Mouse (Mus musculus): ENCODE measurements around the gene Grasp. TPM values are rescaled to one million over a fixed set of nuclear protein-coding genes. Genes with fewer than 3 reads are reported as not detected.

The Grasp gene
- polyA plus RNA-seq, 1 experiment, result 7.1 TPM

DNA sequence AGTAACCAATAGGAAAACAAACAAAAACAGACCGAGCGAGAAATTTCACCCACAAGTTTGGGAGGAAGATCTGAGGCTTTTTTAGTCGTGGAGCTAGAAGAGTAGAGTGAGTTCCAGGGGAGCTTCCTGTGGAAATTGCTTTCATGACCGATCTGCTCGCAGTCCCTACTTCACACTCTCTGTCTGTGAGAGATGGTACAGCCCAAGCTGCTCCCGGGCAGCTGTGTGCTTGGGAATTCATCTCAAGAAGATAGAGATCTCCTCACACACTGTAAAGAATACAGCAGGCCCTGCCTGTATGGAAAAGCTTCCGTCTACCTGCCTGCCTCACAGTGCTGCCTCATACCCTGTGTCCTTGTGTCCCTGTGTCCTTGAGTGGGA is 31.7 kb upstream of the Grasp start:
- no peaks in the 10 kb centered on the region for H3K36me3 ChIP-seq (ENCODE audit: control insufficient read depth, insufficient read depth)
- no peaks in the 10 kb centered on the region for H3K79me2 ChIP-seq (ENCODE audit: control insufficient read depth, insufficient read depth)
- no peak overlapping the region for H3ac ChIP-seq (ENCODE audit: control insufficient read depth, insufficient read length, low read depth)
- TF ChIP-seq MYOG (IDR thresholded peaks at IDR 0.05; ENCODE audit: control insufficient read depth, extremely low read depth, insufficient read length) (no peak), MYOD1 (IDR thresholded peaks at IDR 0.05; ENCODE audit: control insufficient read depth, insufficient read length, low read depth) (no peak), CEBPB (IDR thresholded peaks at IDR 0.05; ENCODE audit: low read depth) (no peak), USF1 (IDR thresholded peaks at IDR 0.05; ENCODE audit: low read depth) (no peak), FOSL1 (IDR thresholded peaks at IDR 0.05; ENCODE audit: insufficient read depth, low read length, poor library complexity, severe bottlenecking) (no peak), MAX (IDR thresholded peaks at IDR 0.05) (no peak), CTCF (IDR thresholded peaks at IDR 0.05; ENCODE audit: control insufficient read depth, insufficient read depth, insufficient read length) (no peak)
- H3K79me3 ChIP-seq (ENCODE audit: low read depth), result no peaks in the 10 kb centered on the region
- H3K4me3 ChIP-seq (ENCODE audit: insufficient read depth, poor library complexity, severe bottlenecking), result no peak overlapping the region
- no peaks in the 10 kb centered on the region for H3K27me3 ChIP-seq (ENCODE audit: control insufficient read depth, insufficient read depth, insufficient read length)

DNA sequence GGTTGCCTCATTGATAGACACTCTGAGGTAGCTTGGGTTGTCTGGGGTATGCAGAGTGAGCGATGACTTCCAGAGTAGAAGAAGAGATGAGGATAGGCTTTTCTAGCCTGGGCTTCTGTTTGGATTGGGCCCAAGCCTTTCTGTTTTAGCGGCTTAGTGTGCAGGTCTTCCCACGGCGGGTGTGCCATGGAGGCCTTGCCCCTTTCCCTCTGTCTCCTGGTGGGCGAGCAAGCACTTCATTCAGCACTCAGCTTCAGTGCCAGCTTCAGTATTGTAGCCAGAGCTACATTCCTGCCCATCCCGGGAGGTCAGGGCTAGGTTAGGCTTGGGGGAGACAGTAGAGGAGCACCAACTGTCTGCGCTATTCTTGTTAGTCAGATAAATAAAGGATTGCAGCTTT is 31.3 kb upstream of the Grasp start:
- no peak overlapping the region for H3ac ChIP-seq (ENCODE audit: control insufficient read depth, insufficient read length, low read depth)
- no peaks in the 10 kb centered on the region for H3K79me3 ChIP-seq (ENCODE audit: low read depth)
- no peak overlapping the region for H3K4me3 ChIP-seq (ENCODE audit: insufficient read depth, poor library complexity, severe bottlenecking)
- H3K79me2 ChIP-seq (ENCODE audit: control insufficient read depth, insufficient read depth), result no peaks in the 10 kb centered on the region
- H3K27me3 ChIP-seq (ENCODE audit: control insufficient read depth, insufficient read depth, insufficient read length), result no peaks in the 10 kb centered on the region
- H3K36me3 ChIP-seq (ENCODE audit: control insufficient read depth, insufficient read depth), result no peaks in the 10 kb centered on the region
- TF ChIP-seq MYOG (IDR thresholded peaks at IDR 0.05; ENCODE audit: control insufficient read depth, extremely low read depth, insufficient read length) (no peak), CTCF (IDR thresholded peaks at IDR 0.05; ENCODE audit: control insufficient read depth, insufficient read depth, insufficient read length) (no peak), MAX (IDR thresholded peaks at IDR 0.05) (no peak), MYOD1 (IDR thresholded peaks at IDR 0.05; ENCODE audit: control insufficient read depth, insufficient read length, low read depth) (no peak), FOSL1 (IDR thresholded peaks at IDR 0.05; ENCODE audit: insufficient read depth, low read length, poor library complexity, severe bottlenecking) (no peak), USF1 (IDR thresholded peaks at IDR 0.05; ENCODE audit: low read depth) (no peak)

DNA sequence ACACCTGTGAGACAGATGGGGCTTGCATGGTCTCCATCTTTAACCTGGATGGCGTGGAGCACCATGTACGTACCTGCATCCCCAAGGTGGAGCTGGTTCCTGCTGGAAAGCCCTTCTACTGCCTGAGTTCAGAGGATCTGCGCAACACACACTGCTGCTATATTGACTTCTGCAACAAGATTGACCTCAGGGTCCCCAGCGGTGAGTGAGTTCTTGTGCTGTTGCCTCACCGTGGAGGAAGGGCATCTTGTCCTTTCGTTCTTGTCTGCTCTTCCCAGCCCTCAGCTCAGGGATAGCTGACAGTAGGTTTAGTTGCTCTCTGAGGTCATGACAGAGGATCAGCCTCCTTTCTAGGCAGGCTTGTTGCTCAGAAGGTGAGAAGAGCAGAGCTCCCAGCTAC is 30.0 kb upstream of the Grasp start:
- no peaks in the 10 kb centered on the region for H3K79me2 ChIP-seq (ENCODE audit: control insufficient read depth, insufficient read depth)
- no peak overlapping the region for H3K4me3 ChIP-seq (ENCODE audit: insufficient read depth, poor library complexity, severe bottlenecking)
- no peaks in the 10 kb centered on the region for H3K79me3 ChIP-seq (ENCODE audit: low read depth)
- H3ac ChIP-seq (ENCODE audit: control insufficient read depth, insufficient read length, low read depth), result no peak overlapping the region
- no peaks in the 10 kb centered on the region for H3K27me3 ChIP-seq (ENCODE audit: control insufficient read depth, insufficient read depth, insufficient read length)
- no peak for TF ChIP-seq USF1 (IDR thresholded peaks at IDR 0.05; ENCODE audit: low read depth)
- TF ChIP-seq FOSL1 (IDR thresholded peaks at IDR 0.05; ENCODE audit: insufficient read depth, low read length, poor library complexity, severe bottlenecking), result no peak
- no peaks in the 10 kb centered on the region for H3K36me3 ChIP-seq (ENCODE audit: control insufficient read depth, insufficient read depth)

- H3ac ChIP-seq (ENCODE audit: control insufficient read depth, insufficient read length, low read depth), result no peak overlapping the region
- no peaks in the 10 kb centered on the region for H3K27me3 ChIP-seq (ENCODE audit: control insufficient read depth, insufficient read depth, insufficient read length)
- no peak for TF ChIP-seq MYOD1 (IDR thresholded peaks at IDR 0.05; ENCODE audit: control insufficient read depth, insufficient read length, low read depth)
- H3K4me3 ChIP-seq (ENCODE audit: insufficient read depth, poor library complexity, severe bottlenecking), result no peak overlapping the region
- H3K36me3 ChIP-seq (ENCODE audit: control insufficient read depth, insufficient read depth), result no peaks in the 10 kb centered on the region
- no peaks in the 10 kb centered on the region for H3K79me2 ChIP-seq (ENCODE audit: control insufficient read depth, insufficient read depth)
- no peaks in the 10 kb centered on the region for H3K79me3 ChIP-seq (ENCODE audit: low read depth)
Observed at GRCm38 (mm10) chr15:101194951-101195823, 28.8 kb upstream of the Grasp start.

- Histone ChIP-seq H3K4me3 (ENCODE audit: insufficient read depth, poor library complexity, severe bottlenecking) (no peak overlapping the region), H3K36me3 (ENCODE audit: control insufficient read depth, insufficient read depth) (no peaks in the 10 kb centered on the region), H3K27me3 (ENCODE audit: control insufficient read depth, insufficient read depth, insufficient read length) (no peaks in the 10 kb centered on the region), H3ac (ENCODE audit: control insufficient read depth, insufficient read length, low read depth) (no peak overlapping the region), H3K79me2 (ENCODE audit: control insufficient read depth, insufficient read depth) (no peaks in the 10 kb centered on the region), H3K79me3 (ENCODE audit: low read depth) (no peaks in the 10 kb centered on the region)
- no peak for TF ChIP-seq MYOG (IDR thresholded peaks at IDR 0.05; ENCODE audit: control insufficient read depth, extremely low read depth, insufficient read length)
- TF ChIP-seq MAX (IDR thresholded peaks at IDR 0.05), result no peak
- no peak for TF ChIP-seq USF1 (IDR thresholded peaks at IDR 0.05; ENCODE audit: low read depth)
- no peak for TF ChIP-seq CEBPB (IDR thresholded peaks at IDR 0.05; ENCODE audit: low read depth)
- no peak for TF ChIP-seq FOSL1 (IDR thresholded peaks at IDR 0.05; ENCODE audit: insufficient read depth, low read length, poor library complexity, severe bottlenecking)
- no peak for TF ChIP-seq MYOD1 (IDR thresholded peaks at IDR 0.05; ENCODE audit: control insufficient read depth, insufficient read length, low read depth)
Observed at GRCm38 (mm10) chr15:101196079-101196795, 27.8 kb upstream of the Grasp start.

GRCm38 (mm10) chr15:101196961-101197360 is 27.0 kb upstream of the Grasp start:
- H3K79me2 ChIP-seq (ENCODE audit: control insufficient read depth, insufficient read depth), result no peaks in the 10 kb centered on the region
- no peak overlapping the region for H3K4me3 ChIP-seq (ENCODE audit: insufficient read depth, poor library complexity, severe bottlenecking)
- TF ChIP-seq CTCF (IDR thresholded peaks at IDR 0.05; ENCODE audit: control insufficient read depth, insufficient read depth, insufficient read length), result no peak
- no peak for TF ChIP-seq MYOG (IDR thresholded peaks at IDR 0.05; ENCODE audit: control insufficient read depth, extremely low read depth, insufficient read length)
- no peak for TF ChIP-seq MYOD1 (IDR thresholded peaks at IDR 0.05; ENCODE audit: control insufficient read depth, insufficient read length, low read depth)
- no peaks in the 10 kb centered on the region for H3K27me3 ChIP-seq (ENCODE audit: control insufficient read depth, insufficient read depth, insufficient read length)
- no peaks in the 10 kb centered on the region for H3K36me3 ChIP-seq (ENCODE audit: control insufficient read depth, insufficient read depth)
- no peak overlapping the region for H3ac ChIP-seq (ENCODE audit: control insufficient read depth, insufficient read length, low read depth)
- H3K79me3 ChIP-seq (ENCODE audit: low read depth), result no peaks in the 10 kb centered on the region
